Mouse (Mus musculus): Measurements from ENCODE around the gene Rasl10b.

DNA sequence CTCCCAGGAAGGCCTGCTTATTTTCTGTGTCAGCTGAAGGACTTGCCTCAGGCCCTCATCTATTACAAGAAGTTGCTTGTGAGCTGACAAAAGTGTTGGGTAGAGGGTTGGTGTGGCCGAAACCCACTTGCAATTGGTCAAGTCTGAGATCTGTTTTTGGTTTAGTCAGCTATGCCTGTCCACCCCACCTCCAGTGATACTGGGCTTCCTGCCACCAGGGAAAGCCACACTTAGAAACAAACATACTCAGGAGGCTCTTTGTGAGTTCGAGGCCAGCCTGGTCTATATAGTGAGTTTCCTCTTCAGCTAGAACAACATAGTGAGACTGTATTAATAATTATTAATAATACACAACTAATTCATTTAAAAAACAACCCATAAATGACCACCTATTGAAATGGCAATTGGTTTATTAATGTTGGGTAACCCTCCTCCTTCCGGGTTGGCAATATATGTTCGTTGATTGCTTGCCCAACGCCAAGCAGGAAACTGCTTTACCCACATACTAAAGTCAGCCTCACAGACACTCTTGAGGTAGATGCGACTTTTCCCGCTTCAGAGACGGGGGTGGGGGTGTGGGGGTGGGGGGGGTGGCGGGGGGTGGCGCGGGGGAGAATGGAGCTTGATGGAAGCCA, 30.6 kb downstream of the Rasl10b start:
- TF ChIP-seq CTCF (IDR thresholded peaks at IDR 0.05; ENCODE audit: borderline replicate concordance, insufficient read depth, low read length) (no peak), POLR2A (IDR thresholded peaks at IDR 0.05; ENCODE audit: low read depth, low read length) (no peak)
